Mouse (Mus musculus) spleen, adult 2 months (tissue): ENCODE measurements at regions not wholly inside any gene's neighbourhood (a gene's known extent, or its start where the extent isn't known, plus 50 kb on each side); places are given as distances from the start of the nearest gene placed in this dataset.

ENCODE experiments used
- DNase-seq, 2 experiments: peaks; one replicate each; pipeline versions ENCODE4 v3.0.0 to v3.0.0-alpha.2; 2012 to 2021; ENCODE audit warnings: low spot score in 2 of 2, low read depth in 1 of 2
- H3K27ac ChIP-seq: fragments of 200-500 bp; 2 replicates; pipeline ENCODE4 v1.5.1; 2012; ENCODE audit warnings: low read length, inconsistent platforms; ENCODE audit not compliant: insufficient read depth
- H3K27me3 ChIP-seq: fragments of 200-500 bp; 2 replicates; pipeline ENCODE4 v1.6.1; 2012; ENCODE audit warnings: mild to moderate bottlenecking, moderate library complexity, low read length, inconsistent platforms; ENCODE audit not compliant: control insufficient read depth, insufficient read depth
- H3K36me3 ChIP-seq: fragments of 200-500 bp; 2 replicates; pipeline ENCODE4 v1.6.1; 2012; ENCODE audit warnings: mild to moderate bottlenecking, low read length, inconsistent platforms; ENCODE audit not compliant: control insufficient read depth, insufficient read depth
- H3K4me1 ChIP-seq: fragments of 200-500 bp; 2 replicates; pipeline ENCODE4 v1.6.1; 2011; ENCODE audit warnings: inconsistent platforms; ENCODE audit not compliant: control insufficient read depth, insufficient read depth, insufficient read length
- H3K4me3 ChIP-seq: fragments of 200-500 bp; 2 replicates; pipeline ENCODE4 v1.5.1; 2011; ENCODE audit warnings: mild to moderate bottlenecking, inconsistent platforms; ENCODE audit not compliant: insufficient read depth, insufficient read length; ENCODE audit errors: extremely low read depth
- CTCF ChIP-seq: fragments of 200-500 bp; IDR thresholded peaks from 2 replicates; pipeline ENCODE4 v1.5.1; 2011; ENCODE audit warnings: mild to moderate bottlenecking, inconsistent platforms; ENCODE audit not compliant: insufficient read depth, insufficient read length, insufficient replicate concordance; ENCODE audit errors: extremely low read depth
- POLR2A ChIP-seq: fragments of 200-500 bp; IDR thresholded peaks from 2 replicates; pipeline ENCODE4 v1.6.1; 2011; ENCODE audit warnings: low read depth, low read length, inconsistent platforms
- WGBS: fragments of 180-500 bp; shearing (Covaris S2); methylation state at CpG from one replicate; pipeline ENCODE4 v1.1.7; 2018; 5-methylcytosine and 5-hydroxymethylcytosine counted together

- Histone ChIP-seq H3K4me3 (no peak overlapping the region), H3K27ac (no peak overlapping the region), H3K4me1 (no peaks in the 10 kb centered on the region), H3K27me3 (no peaks in the 10 kb centered on the region), H3K36me3 (no peaks in the 10 kb centered on the region)
- TF ChIP-seq CTCF (no peak), POLR2A (no peak)
- DNase-seq: no peak
- 75% methylated on average over 11 of the region's 11 CpGs for WGBS
Observed at GRCm38 (mm10) chr14:48754080-48754720, 80.6 kb upstream of the Otx2 start.

GRCm38 (mm10) chr14:48753517-48754079, 80.0 kb upstream of the Otx2 start:
- TF ChIP-seq CTCF (no peak), POLR2A (no peak)
- no peaks in the 10 kb centered on the region for H3K27me3 ChIP-seq
- 83% methylated on average over 10 of the region's 10 CpGs for WGBS

GRCm38 (mm10) chr14:48753084-48753483, 79.5 kb upstream of the Otx2 start:
- TF ChIP-seq CTCF: no peak
- TF ChIP-seq POLR2A: no peak
- no peaks in the 10 kb centered on the region for H3K36me3 ChIP-seq
- no peak overlapping the region for H3K27ac ChIP-seq
- no peaks in the 10 kb centered on the region for H3K4me1 ChIP-seq
- no peak overlapping the region for H3K4me3 ChIP-seq
- no peaks in the 10 kb centered on the region for H3K27me3 ChIP-seq
- no peak for DNase-seq
- WGBS: 88% methylated on average over 7 of the region's 7 CpGs

More at GRCm38 (mm10) chr14:48753517-48754079, 80.0 kb upstream of the Otx2 start:
- no peak for DNase-seq
- Histone ChIP-seq H3K27ac (no peak overlapping the region), H3K4me3 (no peak overlapping the region), H3K36me3 (no peaks in the 10 kb centered on the region), H3K4me1 (no peaks in the 10 kb centered on the region)

GRCm38 (mm10) chr14:48752579-48752905, 78.9 kb upstream of the Otx2 start:
- TF ChIP-seq POLR2A: no peak
- no peak for TF ChIP-seq CTCF
- Histone ChIP-seq H3K27me3 (no peaks in the 10 kb centered on the region), H3K27ac (no peak overlapping the region), H3K36me3 (no peaks in the 10 kb centered on the region), H3K4me1 (no peaks in the 10 kb centered on the region), H3K4me3 (no peak overlapping the region)
- no peak for DNase-seq
- 68% methylated on average over 8 of the region's 8 CpGs for WGBS

GRCm38 (mm10) chr14:48751751-48752578, 78.3 kb upstream of the Otx2 start:
- Histone ChIP-seq H3K4me3 (no peak overlapping the region), H3K36me3 (no peaks in the 10 kb centered on the region), H3K27ac (no peak overlapping the region), H3K4me1 (no peaks in the 10 kb centered on the region), H3K27me3 (no peaks in the 10 kb centered on the region)
- no peak for DNase-seq
- WGBS: 25% methylated on average over 18 of the region's 18 CpGs
- TF ChIP-seq POLR2A (no peak), CTCF (no peak)

- no peak for DNase-seq
- no peaks in the 10 kb centered on the region for H3K36me3 ChIP-seq
- WGBS: 53% methylated on average over 6 of the region's 6 CpGs
- no peaks in the 10 kb centered on the region for H3K27me3 ChIP-seq
- TF ChIP-seq POLR2A (no peak), CTCF (no peak)
- no peak overlapping the region for H3K27ac ChIP-seq
- no peaks in the 10 kb centered on the region for H3K4me1 ChIP-seq
- no peak overlapping the region for H3K4me3 ChIP-seq
Observed at GRCm38 (mm10) chr14:48750994-48751393, 77.4 kb upstream of the Otx2 start.

GRCm38 (mm10) chr14:48748976-48749375, 75.4 kb upstream of the Otx2 start:
- H3K4me3 ChIP-seq: no peak overlapping the region
- no peaks in the 10 kb centered on the region for H3K4me1 ChIP-seq
- no peak for DNase-seq
- H3K36me3 ChIP-seq: no peaks in the 10 kb centered on the region
- no peak for TF ChIP-seq CTCF
- no peak for TF ChIP-seq POLR2A
- H3K27me3 ChIP-seq: no peaks in the 10 kb centered on the region
- WGBS: 91% methylated on average over 12 of the region's 12 CpGs
- no peak overlapping the region for H3K27ac ChIP-seq
